17 mouse cellular contexts compared by ENCODE assay signal in genomic region chr1:156789844-156790490, GRCm38 (mm10). TPM values are rescaled to one million over a fixed set of nuclear protein-coding genes. Genes with fewer than 3 reads are reported as not detected.
DNase-seq lines count a peak whose midpoint lies in the region; ATAC-seq and TF ChIP-seq lines count a peak whose summit lies in the region.
"Had no signal": no experiment of that assay in that cellular context is flagged by ENCODE, and none has a peak within 500 bp of the region (broad histone marks: within the 10 kb centered on the region; RNA-seq: fewer than 3 reads in every experiment).

No protein-coding gene starts in this region.

- peaks cover 5% of the 10 kb centered on the region for H3K4me1 ChIP-seq in midbrain, embryonic 11.5 days (ENCODE audit: control insufficient read depth, insufficient read depth, low read length)
- peaks cover 5% of the 10 kb centered on the region; the same call in 1 of the 2 replicates for H3K4me1 ChIP-seq in midbrain, embryonic 15.5 days
- peaks cover 4% of the 10 kb centered on the region; the same call in 1 of the 2 replicates for H3K4me1 ChIP-seq in hindbrain, embryonic 11.5 days (replicated peaks; ENCODE audit: control insufficient read depth, insufficient read depth, low read length)
- peaks cover 11% of the 10 kb centered on the region; the same call in 1 of the 2 replicates for H3K4me1 ChIP-seq in midbrain, embryonic 13.5 days (replicated peaks)
- no peaks in the 10 kb centered on the region for H3K4me1 ChIP-seq in stomach, postnatal 0 days (replicated peaks; ENCODE audit: control insufficient read depth, insufficient read depth)

- peak; percentile 91 for DNase-seq in midbrain, embryonic 11.5 days (ENCODE audit: low spot score, missing footprints)
- DNase-seq in hindbrain, embryonic 11.5 days (ENCODE audit: low spot score), result peak; percentile 57
- DNase-seq in stomach, postnatal 0 days (ENCODE audit: low spot score), result no peak
- DNase-seq in right cerebral cortex, postnatal 25 days, result no peak
- DNase-seq in layer of hippocampus, postnatal 14 days (ENCODE audit: low spot score in 2 of 2), result no peak
- DNase-seq in gastrocnemius, adult 8-10 months (ENCODE audit: low spot score in 2 of 2), result no peak
- DNase-seq: cerebellum, postnatal 25 days; gastrocnemius, adult 2 months; kidney, postnatal 10 days; layer of hippocampus, postnatal 36 days; liver; lung, embryonic 14.5 days; right cerebral cortex, postnatal 14 days had no signal

- no peaks in the 10 kb centered on the region for H3K36me3 ChIP-seq in midbrain, embryonic 11.5 days (ENCODE audit: control insufficient read depth, insufficient read depth, low read length)
- no peaks in the 10 kb centered on the region for H3K36me3 ChIP-seq in midbrain, embryonic 15.5 days (replicated peaks)
- H3K36me3 ChIP-seq in hindbrain, embryonic 11.5 days (ENCODE audit: control insufficient read depth, insufficient read depth, low read length), result no peaks in the 10 kb centered on the region
- no peaks in the 10 kb centered on the region for H3K36me3 ChIP-seq in midbrain, embryonic 13.5 days
- no peaks in the 10 kb centered on the region for H3K36me3 ChIP-seq in stomach, postnatal 0 days (ENCODE audit: control insufficient read depth, insufficient read depth, low read length)

- no peak overlapping the region for H3K4me3 ChIP-seq in midbrain, embryonic 11.5 days (ENCODE audit: low read depth, low read length)
- no peak overlapping the region for H3K4me3 ChIP-seq in midbrain, embryonic 15.5 days
- no peak overlapping the region for H3K4me3 ChIP-seq in hindbrain, embryonic 11.5 days (ENCODE audit: low read depth, low read length)
- H3K4me3 ChIP-seq in midbrain, embryonic 13.5 days (replicated peaks), result no peak overlapping the region
- H3K4me3 ChIP-seq in stomach, postnatal 0 days (ENCODE audit: low read depth, low read length), result no peak overlapping the region
- H3K4me3 ChIP-seq: erythroblast, embryonic 14.5 days; gastrocnemius, adult 2 months had no signal

- H3K27me3 ChIP-seq in midbrain, embryonic 11.5 days (ENCODE audit: control insufficient read depth, insufficient read depth, low read length), result peaks cover 20% of the 10 kb centered on the region
- no peaks in the 10 kb centered on the region for H3K27me3 ChIP-seq in midbrain, embryonic 15.5 days (replicated peaks)
- no peaks in the 10 kb centered on the region for H3K27me3 ChIP-seq in hindbrain, embryonic 11.5 days (ENCODE audit: control insufficient read depth, insufficient read depth, low read length)
- H3K27me3 ChIP-seq in midbrain, embryonic 13.5 days, result peaks cover 32% of the 10 kb centered on the region
- no peaks in the 10 kb centered on the region for H3K27me3 ChIP-seq in stomach, postnatal 0 days (ENCODE audit: control insufficient read depth, insufficient read depth, low read length)
- H3K27me3 ChIP-seq: Patski had no signal

- H3K9me3 ChIP-seq in midbrain, embryonic 11.5 days (ENCODE audit: control insufficient read depth, low read length), result no peaks in the 10 kb centered on the region
- no peaks in the 10 kb centered on the region for H3K9me3 ChIP-seq in midbrain, embryonic 15.5 days
- no peaks in the 10 kb centered on the region for H3K9me3 ChIP-seq in hindbrain, embryonic 11.5 days (ENCODE audit: control insufficient read depth, low read length)
- no peaks in the 10 kb centered on the region for H3K9me3 ChIP-seq in midbrain, embryonic 13.5 days
- no peaks in the 10 kb centered on the region for H3K9me3 ChIP-seq in stomach, postnatal 0 days (ENCODE audit: control insufficient read depth, low read length)

- no peak overlapping the region for H3K4me2 ChIP-seq in midbrain, embryonic 11.5 days
- no peak overlapping the region for H3K4me2 ChIP-seq in midbrain, embryonic 15.5 days
- H3K4me2 ChIP-seq in hindbrain, embryonic 11.5 days (replicated peaks; ENCODE audit: low read depth, low read length), result no peak overlapping the region
- no peak overlapping the region for H3K4me2 ChIP-seq in midbrain, embryonic 13.5 days (replicated peaks)
- no peak overlapping the region for H3K4me2 ChIP-seq in stomach, postnatal 0 days (replicated peaks; ENCODE audit: low read depth)
- H3K4me2 ChIP-seq: lung, embryonic 14.5 days had no signal

- no peak overlapping the region; the same call in 1 of the 2 replicates for H3K27ac ChIP-seq in midbrain, embryonic 11.5 days (ENCODE audit: low read depth, low read length)
- no peak overlapping the region for H3K27ac ChIP-seq in midbrain, embryonic 15.5 days
- peak overlapping the region; percentile 77 for H3K27ac ChIP-seq in hindbrain, embryonic 11.5 days (ENCODE audit: low read depth, low read length)
- no peak overlapping the region for H3K27ac ChIP-seq in midbrain, embryonic 13.5 days
- no peak overlapping the region; the same call in 1 of the 2 replicates for H3K27ac ChIP-seq in stomach, postnatal 0 days (replicated peaks)
- H3K27ac ChIP-seq: gastrocnemius, adult 2 months had no signal

- no peak for TF ChIP-seq EP300 in stomach, postnatal 0 days (optimal IDR thresholded peaks at IDR 0.05)

- TF ChIP-seq CTCF in stomach, postnatal 0 days (IDR thresholded peaks at IDR 0.05; ENCODE audit: low read depth), result no peak

- 5% methylated on average over 5 of the region's 5 CpGs for WGBS in midbrain, embryonic 11.5 days
- WGBS in midbrain, embryonic 15.5 days, result 11% methylated on average over 5 of the region's 5 CpGs
- 5% methylated on average over 5 of the region's 5 CpGs for WGBS in hindbrain, embryonic 11.5 days
- WGBS in midbrain, embryonic 13.5 days, result 5% methylated on average over 5 of the region's 5 CpGs
- 22% methylated on average over 5 of the region's 5 CpGs for WGBS in stomach, postnatal 0 days

- H3K9ac ChIP-seq in midbrain, embryonic 11.5 days (ENCODE audit: low read length), result no peak overlapping the region
- no peak overlapping the region for H3K9ac ChIP-seq in midbrain, embryonic 15.5 days
- peak overlapping the region; percentile 20; the same call in 1 of the 2 replicates for H3K9ac ChIP-seq in hindbrain, embryonic 11.5 days (ENCODE audit: low read depth, low read length)
- H3K9ac ChIP-seq in midbrain, embryonic 13.5 days (replicated peaks), result no peak overlapping the region
- H3K9ac ChIP-seq in stomach, postnatal 0 days (ENCODE audit: low read length), result no peak overlapping the region
- H3K9ac ChIP-seq: lung, embryonic 14.5 days had no signal

- peak; percentile 73 for ATAC-seq in midbrain, embryonic 11.5 days (ENCODE audit: low FRiP score)
- no peak for ATAC-seq in midbrain, embryonic 15.5 days (replicated peaks)
- ATAC-seq in hindbrain, embryonic 11.5 days (ENCODE audit: low FRiP score), result peak; percentile 72
- peak; percentile 74 for ATAC-seq in midbrain, embryonic 13.5 days
- ATAC-seq in stomach, postnatal 0 days (ENCODE audit: low FRiP score, low TSS enrichment), result peak; percentile 54; the same call in 1 of the 2 replicates
- ATAC-seq: Patski had no signal

RNA-seq across cellular contexts. Expression of gene Angptl1, which starts 48.4 kb away (rescaled TPM):
- polyA plus RNA-seq in midbrain, embryonic 11.5 days (2014; fragmentation: Nextera tagmentation; extraction: Ambion mirVana), result 1.4 and 1.6 TPM in 2 replicates
- polyA plus RNA-seq in midbrain, embryonic 15.5 days (2015; fragmentation: Nextera tagmentation; extraction: Ambion mirVana), result 0.64 and 1.1 TPM in 2 replicates
- 5.1 and 6.9 TPM in 2 replicates for polyA plus RNA-seq in hindbrain, embryonic 11.5 days (2014; fragmentation: Nextera tagmentation; extraction: Ambion mirVana)
- 0.57 and 0.86 TPM in 2 replicates for polyA plus RNA-seq in midbrain, embryonic 13.5 days (2015; fragmentation: Nextera tagmentation; extraction: Ambion mirVana)
- polyA plus RNA-seq in stomach, postnatal 0 days (2015; fragmentation: Nextera tagmentation; extraction: Ambion mirVana), result 7.6 and 8.0 TPM in 2 replicates
- total RNA-seq in layer of hippocampus, postnatal 14 days (2021), result 1 to 10 TPM; 1.1 to 1.4 TPM
- total RNA-seq in gastrocnemius, adult 8-10 months (2022), result 1 to 10 TPM; 4.5 to 6.4 (median 5.9) TPM
- polyA plus RNA-seq: erythroblast, embryonic 14.5 days had no signal

Comparison
In these comparisons a context has a peak if more than half of its experiments do, and no peak if none do; other contexts are left out.
1. DNase-seq: peak in midbrain, embryonic 11.5 days (single experiment) and hindbrain, embryonic 11.5 days (single experiment); none in stomach, postnatal 0 days (single experiment), right cerebral cortex, postnatal 25 days (single experiment), layer of hippocampus, postnatal 14 days (0 of 2) and gastrocnemius, adult 8-10 months (0 of 2).